Mouse (Mus musculus): ENCODE measurements around the gene Krtap1-4.

- TF ChIP-seq GATA1 (IDR thresholded peaks at IDR 0.05; ENCODE audit: borderline replicate concordance, low read length) = no peak
- TF ChIP-seq FLI1 (IDR thresholded peaks at IDR 0.05; ENCODE audit: low read length) = no peak
These were observed 44.7 kb upstream of the Krtap1-4 start, which contains the start of gene Krtap4-1 for GRCm38 (mm10) chr11:99628138-99628537.

All from megakaryocyte, embryonic 14.5 days (primary cell).